Mouse (Mus musculus) embryo, embryonic 11 days (tissue): ENCODE data around the gene Gm13272.
A peak's percentile ranks its signal among the peaks of the same experiment; 100 is the strongest.
"Not testable (repeated sequence)": the region's sequence is repeated elsewhere in the genome, so short reads cannot be mapped to it uniquely, and the experiment has no call there.

Experiments
- DNase-seq: peaks from one replicate; pipeline ENCODE4 v3.0.0-alpha.2; 2015

Gene Gm13272

DNA sequence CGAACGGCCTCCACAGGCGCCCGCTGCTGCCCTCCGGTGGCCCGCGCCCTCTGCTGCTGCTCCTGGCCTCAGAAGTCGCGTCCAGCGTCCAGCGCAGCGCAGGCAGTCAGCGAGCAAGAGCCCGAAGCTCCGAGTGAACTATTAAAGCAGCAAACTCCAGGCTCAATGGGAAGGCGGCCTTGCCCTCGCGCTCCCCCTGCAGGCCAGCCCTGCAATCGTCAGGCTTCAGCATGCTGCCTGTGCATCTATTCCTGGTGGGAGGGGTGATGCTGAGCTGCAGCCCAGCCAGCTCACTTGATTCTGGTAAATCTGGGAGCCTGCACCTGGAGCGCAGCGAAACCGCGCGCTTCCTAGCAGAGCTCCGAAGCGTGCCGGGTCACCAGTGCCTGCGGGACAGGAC lies 8.8 kb downstream of the Gm13272 start, which contains the start of gene Gm13277:
Gene Gm13277 (plus strand): TSS at position 231 of the 400 bp plus-strand sequence.
- not testable (repeated sequence) for DNase-seq

DNA sequence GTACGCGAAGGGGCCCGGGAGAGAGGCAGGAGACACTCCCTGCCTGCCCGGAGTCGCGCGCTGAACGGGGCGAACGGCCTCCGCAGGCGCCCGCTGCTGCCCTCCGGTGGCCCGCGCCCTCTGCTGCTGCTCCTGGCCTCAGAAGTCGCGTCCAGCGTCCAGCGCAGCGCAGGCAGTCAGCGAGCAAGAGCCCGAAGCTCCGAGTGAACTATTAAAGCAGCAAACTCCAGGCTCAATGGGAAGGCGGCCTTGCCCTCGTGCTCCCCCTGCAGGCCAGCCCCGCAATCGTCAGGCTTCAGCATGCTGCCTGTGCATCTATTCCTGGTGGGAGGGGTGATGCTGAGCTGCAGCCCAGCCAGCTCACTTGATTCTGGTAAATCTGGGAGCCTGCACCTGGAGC lies 11.6 kb downstream of the Gm13272 start, which contains the start of gene Gm13278:
Gene Gm13278 (plus strand): TSS at position 301 of the 400 bp plus-strand sequence.
- not testable (repeated sequence) for DNase-seq

DNA sequence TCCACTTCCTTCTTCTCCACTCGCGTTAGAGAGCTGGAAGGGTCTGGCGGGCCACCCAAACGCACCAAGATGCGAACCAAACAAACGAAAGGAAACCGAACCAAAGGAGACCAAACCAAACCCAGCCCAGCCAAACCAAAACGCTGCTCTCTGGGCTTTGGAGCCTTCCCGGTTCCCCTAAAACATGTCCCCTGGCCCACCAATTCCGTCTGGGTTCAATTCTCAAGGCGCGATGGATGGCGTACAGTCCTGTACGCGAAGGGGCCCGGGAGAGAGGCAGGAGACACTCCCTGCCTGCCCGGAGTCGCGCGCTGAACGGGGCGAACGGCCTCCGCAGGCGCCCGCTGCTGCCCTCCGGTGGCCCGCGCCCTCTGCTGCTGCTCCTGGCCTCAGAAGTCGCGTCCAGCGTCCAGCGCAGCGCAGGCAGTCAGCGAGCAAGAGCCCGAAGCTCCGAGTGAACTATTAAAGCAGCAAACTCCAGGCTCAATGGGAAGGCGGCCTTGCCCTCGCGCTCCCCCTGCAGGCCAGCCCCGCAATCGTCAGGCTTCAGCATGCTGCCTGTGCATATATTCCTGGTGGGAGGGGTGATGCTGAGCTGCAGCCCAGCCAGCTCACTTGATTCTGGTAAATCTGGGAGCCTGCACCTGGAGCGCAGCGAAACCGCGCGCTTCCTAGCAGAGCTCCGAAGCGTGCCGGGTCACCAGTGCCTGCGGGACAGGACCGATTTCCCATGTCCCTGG lies 14.5 kb downstream of the Gm13272 start, which contains the start of gene Gm13275:
Gene Gm13275 (plus strand): TSS at position 552 of the 740 bp plus-strand sequence.
- DNase-seq, result not testable (repeated sequence)

DNA sequence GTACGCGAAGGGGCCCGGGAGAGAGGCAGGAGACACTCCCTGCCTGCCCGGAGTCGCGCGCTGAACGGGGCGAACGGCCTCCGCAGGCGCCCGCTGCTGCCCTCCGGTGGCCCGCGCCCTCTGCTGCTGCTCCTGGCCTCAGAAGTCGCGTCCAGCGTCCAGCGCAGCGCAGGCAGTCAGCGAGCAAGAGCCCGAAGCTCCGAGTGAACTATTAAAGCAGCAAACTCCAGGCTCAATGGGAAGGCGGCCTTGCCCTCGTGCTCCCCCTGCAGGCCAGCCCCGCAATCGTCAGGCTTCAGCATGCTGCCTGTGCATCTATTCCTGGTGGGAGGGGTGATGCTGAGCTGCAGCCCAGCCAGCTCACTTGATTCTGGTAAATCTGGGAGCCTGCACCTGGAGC lies 17.4 kb downstream of the Gm13272 start, which contains the start of gene Gm13279:
Gene Gm13279 (plus strand): TSS at position 301 of the 400 bp plus-strand sequence.
- DNase-seq, result not testable (repeated sequence)

DNA sequence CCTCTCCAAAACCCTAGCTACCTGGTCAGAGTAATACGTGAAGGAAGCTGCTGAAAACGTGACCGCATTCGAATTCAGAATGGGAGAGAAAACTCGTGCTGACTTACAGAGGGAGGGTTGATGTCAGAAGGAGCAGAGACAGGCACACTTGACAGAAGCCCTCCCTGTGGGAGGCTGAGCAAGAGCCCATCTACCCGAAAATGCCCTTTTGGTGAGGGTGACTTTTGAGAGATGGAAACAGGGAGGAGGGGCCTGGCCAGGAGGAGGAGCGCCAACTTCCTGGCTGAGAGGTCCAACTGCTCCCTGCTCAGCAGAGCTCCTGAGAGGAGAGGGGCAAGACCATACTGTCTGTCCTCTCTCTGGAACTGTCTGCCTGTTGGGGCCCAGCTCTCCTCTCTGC lies 19.7 kb downstream of the Gm13272 start, which contains the start of gene Gm13285:
Gene Gm13285 (plus strand): TSS at position 301 of the 400 bp plus-strand sequence.
- not testable (repeated sequence) for DNase-seq

DNA sequence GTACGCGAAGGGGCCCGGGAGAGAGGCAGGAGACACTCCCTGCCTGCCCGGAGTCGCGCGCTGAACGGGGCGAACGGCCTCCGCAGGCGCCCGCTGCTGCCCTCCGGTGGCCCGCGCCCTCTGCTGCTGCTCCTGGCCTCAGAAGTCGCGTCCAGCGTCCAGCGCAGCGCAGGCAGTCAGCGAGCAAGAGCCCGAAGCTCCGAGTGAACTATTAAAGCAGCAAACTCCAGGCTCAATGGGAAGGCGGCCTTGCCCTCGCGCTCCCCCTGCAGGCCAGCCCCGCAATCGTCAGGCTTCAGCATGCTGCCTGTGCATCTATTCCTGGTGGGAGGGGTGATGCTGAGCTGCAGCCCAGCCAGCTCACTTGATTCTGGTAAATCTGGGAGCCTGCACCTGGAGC lies 23.3 kb downstream of the Gm13272 start, which contains the start of gene Gm13287:
Gene Gm13287 (plus strand): TSS at position 301 of the 400 bp plus-strand sequence.
- not testable (repeated sequence) for DNase-seq

DNA sequence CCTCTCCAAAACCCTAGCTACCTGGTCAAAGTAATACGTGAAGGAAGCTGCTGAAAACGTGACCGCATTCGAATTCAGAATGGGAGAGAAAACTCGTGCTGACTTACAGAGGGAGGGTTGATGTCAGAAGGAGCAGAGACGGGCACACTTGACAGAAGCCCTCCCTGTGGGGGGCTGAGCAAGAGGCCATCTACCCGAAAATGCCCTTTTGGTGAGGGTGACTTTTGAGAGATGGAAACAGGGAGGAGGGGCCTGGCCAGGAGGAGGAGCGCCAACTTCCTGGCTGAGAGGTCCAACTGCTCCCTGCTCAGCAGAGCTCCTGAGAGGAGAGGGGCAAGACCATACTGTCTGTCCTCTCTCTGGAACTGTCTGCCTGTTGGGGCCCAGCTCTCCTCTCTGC lies 25.6 kb downstream of the Gm13272 start, which contains the start of gene Gm13288:
Gene Gm13288 (plus strand): TSS at position 301 of the 400 bp plus-strand sequence.
- DNase-seq, result not testable (repeated sequence)

DNA sequence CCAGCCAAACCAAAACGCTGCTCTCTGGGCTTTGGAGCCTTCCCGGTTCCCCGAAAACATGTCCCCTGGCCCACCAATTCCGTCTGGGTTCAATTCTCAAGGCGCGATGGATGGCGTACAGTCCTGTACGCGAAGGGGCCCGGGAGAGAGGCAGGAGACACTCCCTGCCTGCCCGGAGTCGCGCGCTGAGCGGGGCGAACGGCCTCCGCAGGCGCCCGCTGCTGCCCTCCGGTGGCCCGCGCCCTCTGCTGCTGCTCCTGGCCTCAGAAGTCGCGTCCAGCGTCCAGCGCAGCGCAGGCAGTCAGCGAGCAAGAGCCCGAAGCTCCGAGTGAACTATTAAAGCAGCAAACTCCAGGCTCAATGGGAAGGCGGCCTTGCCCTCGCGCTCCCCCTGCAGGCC lies 26.1 kb downstream of the Gm13272 start:
- DNase-seq, result not testable (repeated sequence)

DNA sequence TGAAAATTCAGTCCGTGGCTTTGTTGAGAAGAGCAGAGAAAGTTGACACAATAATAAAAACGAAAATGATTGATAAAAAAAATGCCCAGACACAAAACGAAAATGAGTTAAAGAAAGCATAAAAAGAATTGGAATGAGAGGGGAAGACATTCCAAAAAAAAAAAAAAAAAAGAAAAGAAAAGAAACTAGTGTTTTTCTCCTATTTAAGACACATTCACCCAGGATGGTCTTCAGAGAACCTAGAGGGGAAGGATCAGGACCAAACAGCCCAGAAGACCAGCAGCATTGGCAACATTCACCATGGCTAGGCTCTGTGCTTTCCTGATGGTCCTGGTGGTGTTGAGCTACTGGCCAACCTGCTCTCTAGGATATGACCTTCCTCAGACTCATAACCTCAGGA lies 36.3 kb downstream of the Gm13272 start, which contains the start of gene Ifna7:
Gene Ifna7 (plus strand): TSS at position 301 of the 400 bp plus-strand sequence.
- DNase-seq, result no peak

DNA sequence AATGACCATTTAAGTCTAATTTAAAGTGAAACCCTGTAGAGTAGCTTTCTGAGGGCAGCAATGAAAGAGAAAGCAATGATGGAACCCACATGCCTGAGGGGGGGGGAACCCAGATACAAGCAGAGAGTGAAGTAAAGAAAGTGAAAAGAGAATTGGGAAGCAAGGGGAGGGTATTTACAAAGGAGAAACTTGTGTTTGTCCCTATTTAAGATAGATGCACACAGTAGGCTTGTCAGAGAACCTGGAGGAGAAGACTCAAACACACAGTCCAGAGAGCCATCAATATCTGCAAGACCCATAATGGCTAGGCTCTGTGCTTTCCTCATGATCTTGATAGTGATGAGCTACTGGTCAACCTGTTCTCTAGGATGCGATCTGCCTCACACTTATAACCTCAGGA lies 40.0 kb downstream of the Gm13272 start, which contains the start of gene Ifna11:
Gene Ifna11 (plus strand): TSS at position 301 of the 400 bp plus-strand sequence.
- DNase-seq, result no peak

DNA sequence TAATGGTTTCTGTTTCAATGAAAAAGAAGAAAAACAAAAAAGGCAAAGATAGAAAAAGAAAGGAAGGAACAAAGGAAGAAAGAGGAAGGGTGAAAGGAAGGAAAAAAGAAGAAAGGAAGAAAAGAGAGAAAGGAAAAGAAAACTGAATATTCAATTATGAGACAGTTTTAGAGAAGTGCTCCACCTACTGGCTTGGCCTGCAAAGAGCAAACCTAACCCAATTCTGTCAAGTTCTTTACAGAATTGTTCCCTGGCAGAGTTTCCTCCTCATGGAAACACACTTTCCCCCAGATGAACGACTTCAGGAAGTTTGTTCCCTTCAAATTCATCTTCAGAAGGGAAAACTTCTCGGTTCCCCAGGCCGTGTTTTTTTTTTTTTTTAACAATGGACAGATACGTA lies 43.3 kb downstream of the Gm13272 start:
- DNase-seq, result peak; percentile 37

DNA sequence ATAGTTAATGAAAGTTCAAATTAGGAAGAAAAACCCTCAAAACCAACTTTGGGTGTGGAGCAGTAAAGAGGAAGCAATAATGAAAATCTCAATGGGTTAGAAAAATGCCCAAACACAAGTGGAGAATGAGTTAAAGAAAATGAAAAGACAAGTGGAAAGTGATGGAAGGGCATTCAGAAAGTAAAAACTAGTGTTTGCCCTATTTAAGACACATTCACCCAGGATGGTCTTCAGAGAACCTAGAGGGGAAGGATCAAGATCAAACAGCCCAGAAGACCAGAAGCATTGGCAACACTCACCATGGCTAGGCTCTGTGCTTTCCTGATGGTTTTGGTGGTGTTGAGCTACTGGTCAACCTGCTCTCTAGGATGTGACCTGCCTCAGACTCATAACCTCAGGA lies 47.5 kb downstream of the Gm13272 start, which contains the start of gene Ifna6:
Gene Ifna6 (plus strand): TSS at position 301 of the 400 bp plus-strand sequence.
- DNase-seq, result not testable (repeated sequence)
